Mouse (Mus musculus) CH12.LX (cell line): ENCODE results near the gene Nudt22. TPM values are rescaled to one million over a fixed set of nuclear protein-coding genes. Genes with fewer than 3 reads are reported as not detected.

Source experiments
- DNase-seq: peaks from one replicate; pipeline ENCODE4 v3.0.0-alpha.2; 2013; ENCODE audit errors: extremely low read depth
- H3K27ac ChIP-seq: 2 replicates; pipeline ENCODE4 v1.5.1; 2012; ENCODE audit warnings: low read depth, mild to moderate bottlenecking, control low read depth, moderate library complexity; ENCODE audit not compliant: insufficient read depth
- H3K27me3 ChIP-seq: replicated peaks from 2 replicates; pipeline ENCODE3; 2012; ENCODE audit warnings: inconsistent platforms
- H3K36me3 ChIP-seq, 2 experiments: replicated peaks in 1 of 2; 2 replicates each; pipeline versions ENCODE3 to v1.6.1; 2012; ENCODE audit warnings: inconsistent platforms in 1 of 2, low read length in 1 of 2, mild to moderate bottlenecking in 1 of 2, mixed read lengths in 1 of 2, moderate library complexity in 1 of 2; ENCODE audit not compliant: control insufficient read depth in 1 of 2, insufficient read depth in 1 of 2
- H3K4me1 ChIP-seq, 2 experiments: 2 replicates each; pipeline ENCODE4 v1.6.1; 2012; ENCODE audit warnings: inconsistent platforms in 1 of 2, moderate library complexity in 1 of 2; ENCODE audit not compliant: insufficient read depth in 2 of 2, control insufficient read depth in 1 of 2
- H3K4me2 ChIP-seq: 2 replicates; pipeline ENCODE4 v1.6.1; 2012; ENCODE audit warnings: low read depth, mild to moderate bottlenecking, control low read depth; ENCODE audit not compliant: poor library complexity, insufficient read depth, severe bottlenecking
- H3K4me3 ChIP-seq, 3 experiments: fragments of 150-350 bp in 1 of 3; sonication (generic) in 1 of 3; replicated peaks in 1 of 3; 2 replicates each; pipeline versions ENCODE3 to v1.5.1; 2011 to 2012; ENCODE audit warnings: low read depth in 2 of 3, low read length in 2 of 3, mild to moderate bottlenecking in 2 of 3, moderate library complexity in 2 of 3, control low read depth in 1 of 3, improper control_type of control experiment in 1 of 3, inconsistent platforms in 1 of 3, mixed read lengths in 1 of 3; ENCODE audit not compliant: poor library complexity in 1 of 3
- H3K79me2 ChIP-seq: replicated peaks from 2 replicates; pipeline ENCODE4 v1.6.1; 2012; ENCODE audit warnings: mild to moderate bottlenecking, moderate library complexity; ENCODE audit not compliant: control insufficient read depth, poor library complexity, insufficient read depth, severe bottlenecking; ENCODE audit errors: extremely low read depth
- H3K9ac ChIP-seq: 2 replicates; pipeline ENCODE4 v1.6.1; 2012; ENCODE audit warnings: low read depth, mild to moderate bottlenecking, control low read depth, moderate library complexity; ENCODE audit not compliant: insufficient read depth
- H3K9me3 ChIP-seq: replicated peaks from 2 replicates; pipeline ENCODE3; 2012; ENCODE audit warnings: low read length, inconsistent platforms, mixed read lengths
- BHLHE40 ChIP-seq: IDR thresholded peaks from 2 replicates; pipeline ENCODE4 v1.6.1; 2011; ENCODE audit warnings: mild to moderate bottlenecking, low read depth, low read length, improper control_type of control experiment
- CTCF ChIP-seq, 2 experiments: IDR thresholded peaks in 1 of 2; conservative IDR thresholded peaks in 1 of 2; 2 replicates each; pipeline ENCODE4 v1.5.1; 2011 to 2012; ENCODE audit warnings: low read depth in 2 of 2, low read length in 2 of 2, improper control_type of control experiment in 1 of 2, inconsistent platforms in 1 of 2, mild to moderate bottlenecking in 1 of 2, moderate library complexity in 1 of 2
- ELF1 ChIP-seq: IDR thresholded peaks from 2 replicates; pipeline ENCODE4 v1.6.1; 2014; ENCODE audit warnings: low read depth, mild to moderate bottlenecking, inconsistent platforms, low read length, improper control_type of control experiment
- EP300 ChIP-seq: IDR thresholded peaks from 2 replicates; pipeline ENCODE4 v1.6.1; 2011; ENCODE audit warnings: low read length, improper control_type of control experiment
- ETS1 ChIP-seq: conservative IDR thresholded peaks from 2 replicates; pipeline ENCODE4 v1.6.1; 2012; ENCODE audit warnings: low read depth, mild to moderate bottlenecking, inconsistent platforms, low read length, improper control_type of control experiment, moderate library complexity
- GABPA ChIP-seq: IDR thresholded peaks from 2 replicates; pipeline ENCODE4 v1.6.1; 2012; ENCODE audit warnings: low read depth, low read length, improper control_type of control experiment, inconsistent platforms; ENCODE audit not compliant: insufficient replicate concordance
- HCFC1 ChIP-seq: IDR thresholded peaks from 2 replicates; pipeline ENCODE4 v1.6.1; 2012; ENCODE audit warnings: low read depth, mild to moderate bottlenecking, inconsistent platforms, low read length, improper control_type of control experiment
- IRF4 ChIP-seq: IDR thresholded peaks from 2 replicates; pipeline ENCODE4 v1.6.1; 2014; ENCODE audit warnings: low read depth, mild to moderate bottlenecking, inconsistent platforms, low read length, improper control_type of control experiment
- JUN ChIP-seq: IDR thresholded peaks from 2 replicates; pipeline ENCODE4 v1.6.1; 2011; ENCODE audit warnings: low read depth, mild to moderate bottlenecking, low read length, improper control_type of control experiment, moderate library complexity; ENCODE audit not compliant: insufficient read depth
- MAFK ChIP-seq: IDR thresholded peaks from 2 replicates; pipeline ENCODE4 v1.6.1; 2011; ENCODE audit warnings: low read length, improper control_type of control experiment; ENCODE audit not compliant: insufficient replicate concordance
- MEF2A ChIP-seq: IDR thresholded peaks from 2 replicates; pipeline ENCODE4 v1.6.1; 2014; ENCODE audit warnings: low read depth, mild to moderate bottlenecking, inconsistent platforms, low read length, improper control_type of control experiment, borderline replicate concordance
- MXI1 ChIP-seq: IDR thresholded peaks from 2 replicates; pipeline ENCODE4 v1.6.1; 2011; ENCODE audit warnings: mild to moderate bottlenecking, low read depth, low read length, improper control_type of control experiment
- NELFE ChIP-seq: IDR thresholded peaks from 2 replicates; pipeline ENCODE4 v1.6.1; 2011; ENCODE audit warnings: low read depth, low read length, improper control_type of control experiment
- NRF1 ChIP-seq: IDR thresholded peaks from 2 replicates; pipeline ENCODE4 v1.6.1; 2014; ENCODE audit warnings: low read depth, mild to moderate bottlenecking, inconsistent platforms, low read length, improper control_type of control experiment, moderate library complexity
- POLR2AphosphoS2 ChIP-seq: IDR thresholded peaks from 2 replicates; pipeline ENCODE4 v1.6.1; 2011; ENCODE audit warnings: low read depth, low read length, improper control_type of control experiment
- RCOR1 ChIP-seq: conservative IDR thresholded peaks from 2 replicates; pipeline ENCODE4 v1.6.1; 2012; ENCODE audit warnings: low read depth, mild to moderate bottlenecking, inconsistent platforms, low read length, improper control_type of control experiment
- SIN3A ChIP-seq: IDR thresholded peaks from 2 replicates; pipeline ENCODE4 v1.6.1; 2012; ENCODE audit warnings: low read length, improper control_type of control experiment, inconsistent platforms
- TBP ChIP-seq: conservative IDR thresholded peaks from 2 replicates; pipeline ENCODE4 v1.6.1; 2011; ENCODE audit warnings: low read depth, low read length, improper control_type of control experiment
- USF1 ChIP-seq: IDR thresholded peaks from 2 replicates; pipeline ENCODE4 v1.6.1; 2014; ENCODE audit warnings: low read depth, mild to moderate bottlenecking, inconsistent platforms, low read length, improper control_type of control experiment
- USF2 ChIP-seq: conservative IDR thresholded peaks from 2 replicates; pipeline ENCODE4 v1.6.1; 2011; ENCODE audit warnings: low read depth, low read length, improper control_type of control experiment
- ZC3H11A ChIP-seq: IDR thresholded peaks from 2 replicates; pipeline ENCODE4 v1.6.1; 2012; ENCODE audit warnings: low read depth, mild to moderate bottlenecking, inconsistent platforms, low read length, improper control_type of control experiment
- ZKSCAN1 ChIP-seq: IDR thresholded peaks from 2 replicates; pipeline ENCODE4 v1.6.1; 2012; ENCODE audit warnings: low read depth, inconsistent platforms, low read length, improper control_type of control experiment, borderline replicate concordance
- ZNF384 ChIP-seq: IDR thresholded peaks from 2 replicates; pipeline ENCODE4 v1.6.1; 2012; ENCODE audit warnings: low read depth, low read length, improper control_type of control experiment, inconsistent platforms
- dilution Hi-C: fragments of 300-500 bp; cut with MboI; formaldehyde crosslinking; loops from 2 replicates; pipeline ENCODE4 v1.14.3; 2020; ENCODE audit warnings: low sequenced_read_pairs; ENCODE audit not compliant: extremely low pct_unique_long_range_greater_than_20kb, extremely low pct_ligation_motif_present
- in situ Hi-C: fragments of 300-500 bp; cut with MboI; formaldehyde crosslinking; loops from 3 replicates; pipeline ENCODE4 v1.14.3; 2019; ENCODE audit warnings: low sequenced_read_pairs, low pct_ligation_motif_present, low pct_unique_long_range_greater_than_20kb, mixed read lengths
- polyA plus RNA-seq: library from polyadenylated mRNA; unstranded; fragments of >175 nt; gene quantifications from 2 replicates; pipeline ENCODE4 v1.2.1, GENCODE M21; 2012; ENCODE audit warnings: low read depth; ENCODE audit not compliant: insufficient read length
- total RNA-seq, 2 experiments: library from RNA; depleted of rRNA; stranded (reverse); fragments of 300-350 nt in 1 of 2; fragments of >200 nt in 1 of 2; gene quantifications; 2 replicates each; pipeline ENCODE4 v1.2.3; 2012 to 2014

Gene Nudt22
- total and polyA plus RNA-seq, 3 experiments: 11.1 to 24.6 (median 11.2) TPM

DNA sequence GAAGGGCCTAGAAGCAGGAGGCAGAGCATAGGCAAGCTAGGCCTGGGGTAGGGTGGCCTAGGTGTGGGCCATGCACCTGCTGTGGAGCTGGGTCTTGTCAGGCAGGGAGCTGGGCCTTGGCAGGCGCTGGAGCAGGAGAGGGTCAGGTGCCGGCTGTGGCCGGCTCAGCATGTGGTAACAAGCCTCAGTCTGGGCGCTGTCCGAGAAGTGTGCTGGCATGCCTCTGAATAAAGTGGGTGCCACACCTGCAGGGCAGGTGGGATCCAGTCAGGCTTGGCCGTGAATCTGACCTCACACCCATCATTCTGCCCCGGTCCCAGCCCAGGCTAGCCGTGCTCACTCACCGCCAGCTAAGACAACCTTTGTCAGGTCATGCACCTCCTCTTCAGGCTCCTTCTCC, 18.1 kb upstream of the Nudt22 start:
- dilution Hi-C loops: no loop called here
- Histone ChIP-seq H3K36me3 (peaks cover 27 to 57% of the 10 kb centered on the region in 2 experiments), H3K79me2 (peaks cover 1% of the 10 kb centered on the region; the same call in 1 of the 2 replicates)

DNA sequence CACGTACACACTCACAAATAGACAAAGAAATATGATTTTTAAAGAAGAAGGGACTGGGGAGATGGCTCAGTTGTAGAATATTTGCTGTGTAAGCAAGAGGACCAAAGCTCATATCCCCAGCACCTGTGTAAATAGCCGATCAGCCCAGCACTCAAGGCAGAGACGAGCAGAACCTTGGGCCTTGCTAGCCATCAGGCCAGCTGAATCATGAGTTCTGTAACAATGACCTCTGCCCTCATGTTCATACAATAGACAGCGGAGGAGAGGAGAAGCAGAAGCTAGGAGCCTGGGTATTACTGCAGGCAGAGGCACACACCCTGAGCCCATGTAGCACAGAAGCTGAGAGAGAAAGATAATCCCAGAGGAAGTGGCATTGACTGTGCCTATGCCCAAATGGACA, 16.5 kb upstream of the Nudt22 start:
- DNase-seq: no peak
- Histone ChIP-seq H3K36me3 (peaks cover 27 to 66% of the 10 kb centered on the region in 2 experiments), H3K9me3 (no peaks in the 10 kb centered on the region), H3K4me2 (no peak overlapping the region), H3K4me1 (peaks cover 4 to 10% of the 10 kb centered on the region in 2 experiments; a peak in 3 of 4 replicates), H3K27me3 (no peaks in the 10 kb centered on the region), H3K79me2 (no peaks in the 10 kb centered on the region), H3K9ac (no peak overlapping the region), H3K27ac (no peak overlapping the region), H3K4me3 (no peak overlapping the region)
- dilution Hi-C loops: no loop called here
- in situ Hi-C loops: no loop called here
- TF ChIP-seq ZNF384 (no peak), CTCF (conservative IDR thresholded peaks at IDR 0.05 in 1 of 2, IDR thresholded peaks at IDR 0.05 in 1 of 2; ENCODE audit: low read depth in 2 of 2, low read length in 2 of 2) (no peak), SIN3A (no peak), ETS1 (no peak), NELFE (no peak), JUN (no peak), RCOR1 (no peak), HCFC1 (no peak), ELF1 (no peak), ZC3H11A (no peak), MXI1 (no peak), IRF4 (no peak), TBP (no peak), POLR2AphosphoS2 (no peak), MEF2A (no peak), NRF1 (no peak), ZKSCAN1 (no peak)

More for the DNA sequence above, 18.1 kb upstream of the Nudt22 start:
- no peak for DNase-seq
- H3K9ac ChIP-seq: no peak overlapping the region
- H3K4me2 ChIP-seq: no peak overlapping the region
- TF ChIP-seq GABPA: no peak
- no peak for TF ChIP-seq ELF1
- TF ChIP-seq EP300: no peak
- TF ChIP-seq POLR2AphosphoS2: no peak
- no peak for TF ChIP-seq MAFK
- no peak for TF ChIP-seq ZKSCAN1
- TF ChIP-seq USF1: no peak
- TF ChIP-seq USF2: no peak
- no peak for TF ChIP-seq BHLHE40
- no peaks in the 10 kb centered on the region for H3K27me3 ChIP-seq
- no peak overlapping the region for H3K4me3 ChIP-seq
- in situ Hi-C loops: no loop called here
- peaks cover 5 to 13% of the 10 kb centered on the region in 2 experiments; a peak in 3 of 4 replicates for H3K4me1 ChIP-seq
- no peaks in the 10 kb centered on the region for H3K9me3 ChIP-seq
- no peak overlapping the region for H3K27ac ChIP-seq
